Mouse (Mus musculus): ENCODE data around the gene Ngfr. TPM values are rescaled to one million over a fixed set of nuclear protein-coding genes. Genes with fewer than 3 reads are reported as not detected.

Ngfr gene
- polyA plus RNA-seq, 1 experiment from 2014 or later, result 11.4 TPM

DNA sequence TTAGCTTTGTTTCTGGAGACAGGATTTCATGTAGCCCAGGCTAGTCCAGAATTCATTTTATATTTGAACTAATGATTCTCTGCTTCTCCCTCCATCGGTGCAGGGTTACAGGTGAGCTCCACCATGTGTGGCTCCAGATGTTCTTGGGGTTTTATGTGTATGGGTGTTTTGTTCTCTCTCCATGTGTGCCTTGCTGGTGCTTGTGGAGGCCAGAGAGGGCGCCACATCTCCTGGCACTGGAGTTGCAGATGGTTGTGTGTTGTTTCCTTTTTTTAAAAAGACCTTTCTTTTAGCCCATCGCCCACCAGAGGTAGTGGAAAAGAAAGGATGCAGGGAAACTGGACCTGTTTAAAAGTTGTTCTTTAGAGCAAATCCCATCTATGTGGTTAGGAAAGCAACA, 59.3 kb downstream of the Ngfr start:
- Histone ChIP-seq H3K9me3 (ENCODE audit: control insufficient read depth, low read length) (no peaks in the 10 kb centered on the region), H3K27ac (ENCODE audit: low read depth, low read length) (no peak overlapping the region), H3K36me3 (ENCODE audit: control insufficient read depth, insufficient read depth, low read length) (no peaks in the 10 kb centered on the region), H3K27me3 (replicated peaks; ENCODE audit: control insufficient read depth, insufficient read depth, low read length) (peaks cover 11% of the 10 kb centered on the region), H3K4me2 (no peak overlapping the region), H3K4me3 (ENCODE audit: low read depth, low read length) (no peak overlapping the region), H3K9ac (ENCODE audit: low read depth, low read length) (no peak overlapping the region), H3K4me1 (replicated peaks; ENCODE audit: control insufficient read depth, insufficient read depth, low read length) (no peaks in the 10 kb centered on the region)
- no peak for DNase-seq (ENCODE audit: low spot score)
- WGBS, result 82% methylated on average over 3 of the region's 3 CpGs
- ATAC-seq (replicated peaks; ENCODE audit: low FRiP score), result no peak

DNA sequence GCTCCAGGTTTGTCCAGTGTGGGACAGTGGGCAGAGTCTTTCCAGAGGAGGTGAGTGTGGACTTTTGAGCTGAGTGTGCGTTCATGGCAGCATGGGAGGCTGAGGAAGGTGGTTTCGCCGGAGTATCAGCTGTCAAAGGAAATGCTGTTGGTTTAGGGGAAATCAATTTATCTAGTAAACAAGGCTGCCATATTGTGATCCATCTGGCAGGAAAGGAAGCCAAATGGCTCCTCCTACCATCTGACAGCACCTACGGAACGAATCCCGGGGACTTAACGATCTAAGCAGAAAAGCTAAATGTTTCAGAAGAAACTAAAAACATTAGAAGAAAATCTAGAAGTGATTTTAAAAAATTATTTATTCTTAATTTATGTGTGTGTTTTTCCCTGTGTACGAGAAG, 60.2 kb downstream of the Ngfr start:
- Histone ChIP-seq H3K27ac (ENCODE audit: low read depth, low read length) (no peak overlapping the region), H3K27me3 (replicated peaks; ENCODE audit: control insufficient read depth, insufficient read depth, low read length) (0 out of 2 replicates have a peak, but pooled peaks cover 7% of the 10 kb centered on the region), H3K36me3 (ENCODE audit: control insufficient read depth, insufficient read depth, low read length) (no peaks in the 10 kb centered on the region), H3K9ac (ENCODE audit: low read depth, low read length) (no peak overlapping the region), H3K4me1 (replicated peaks; ENCODE audit: control insufficient read depth, insufficient read depth, low read length) (no peaks in the 10 kb centered on the region), H3K4me2 (no peak overlapping the region), H3K9me3 (ENCODE audit: control insufficient read depth, low read length) (no peaks in the 10 kb centered on the region), H3K4me3 (ENCODE audit: low read depth, low read length) (no peak overlapping the region)
- no peak for ATAC-seq (replicated peaks; ENCODE audit: low FRiP score)
- no peak for DNase-seq (ENCODE audit: low spot score)
- WGBS, result 79% methylated on average over 8 of the region's 8 CpGs

DNA sequence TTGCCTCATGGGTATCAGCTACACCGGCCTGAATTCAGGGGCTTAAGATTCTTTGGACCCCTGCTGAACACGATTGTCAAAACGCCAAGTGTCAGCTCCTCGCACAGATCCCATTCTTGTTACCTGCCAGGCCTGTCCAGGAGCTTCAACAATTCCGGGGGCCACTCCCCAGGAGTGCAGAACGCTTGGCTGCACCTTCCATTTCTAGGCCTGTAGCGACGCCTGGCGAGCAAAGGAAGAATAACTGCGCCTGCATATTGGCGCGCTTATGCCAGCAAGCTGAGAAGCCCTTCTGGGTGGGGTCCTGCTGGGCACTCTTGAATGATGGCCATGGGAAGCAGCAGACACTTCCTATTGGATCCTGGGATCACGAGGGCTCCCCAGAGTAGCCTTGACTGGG, 66.0 kb downstream of the Ngfr start:
- H3K36me3 ChIP-seq (ENCODE audit: control insufficient read depth, insufficient read depth, low read length), result no peaks in the 10 kb centered on the region
- H3K9me3 ChIP-seq (ENCODE audit: control insufficient read depth, low read length), result no peaks in the 10 kb centered on the region
- peaks cover 19% of the 10 kb centered on the region for H3K27me3 ChIP-seq (replicated peaks; ENCODE audit: control insufficient read depth, insufficient read depth, low read length)
- DNase-seq (ENCODE audit: low spot score) (peak; percentile 69), ATAC-seq (replicated peaks; ENCODE audit: low FRiP score) (peak; percentile 39; the same call in 1 of the 2 replicates)
- no peak overlapping the region for H3K27ac ChIP-seq (ENCODE audit: low read depth, low read length)
- peak overlapping the region; percentile 5; the same call in 1 of the 2 replicates for H3K4me3 ChIP-seq (ENCODE audit: low read depth, low read length)
- peak overlapping the region; percentile 52 for H3K4me2 ChIP-seq
- no peaks in the 10 kb centered on the region for H3K4me1 ChIP-seq (replicated peaks; ENCODE audit: control insufficient read depth, insufficient read depth, low read length)
- WGBS, result 2% methylated on average over 13 of the region's 13 CpGs
- no peak overlapping the region for H3K9ac ChIP-seq (ENCODE audit: low read depth, low read length)

DNA sequence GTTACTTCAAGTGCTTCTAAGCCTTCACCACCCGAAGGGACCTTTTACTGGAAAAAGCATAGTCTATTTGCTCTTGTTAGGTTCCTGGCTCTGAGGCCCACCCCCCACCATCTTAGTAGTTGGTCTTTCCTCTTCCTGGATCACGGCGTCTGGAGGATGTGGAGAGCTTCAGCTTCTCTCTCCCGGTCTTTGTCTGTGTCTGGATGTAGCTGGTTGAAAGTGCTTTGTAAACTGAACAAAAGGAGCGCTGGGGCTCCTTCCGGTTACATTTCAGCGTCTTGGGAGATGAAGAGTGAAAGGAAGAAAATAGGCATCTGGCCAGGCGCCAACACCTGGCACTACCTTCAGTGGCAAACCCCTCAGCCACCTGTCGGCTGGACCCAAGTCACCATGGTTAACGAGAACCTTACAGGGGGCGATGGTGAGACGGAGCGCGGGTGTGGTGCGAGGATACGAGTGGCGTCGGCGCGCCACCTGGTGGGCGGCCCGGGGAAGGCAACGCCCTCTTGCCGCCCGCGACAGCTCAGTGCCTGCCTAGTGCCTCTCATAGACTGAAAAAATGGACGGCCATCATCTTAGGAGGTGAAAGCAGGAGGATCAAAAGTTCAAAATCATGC, 67.0 kb downstream of the Ngfr start:
- H3K4me3 ChIP-seq (ENCODE audit: low read depth, low read length), result peak overlapping the region; percentile 20; the same call in 1 of the 2 replicates
- H3K9me3 ChIP-seq (ENCODE audit: control insufficient read depth, low read length), result no peaks in the 10 kb centered on the region
- H3K27me3 ChIP-seq (replicated peaks; ENCODE audit: control insufficient read depth, insufficient read depth, low read length), result peaks cover 26% of the 10 kb centered on the region
- DNase-seq (ENCODE audit: low spot score), result peak; percentile 83
- H3K4me1 ChIP-seq (replicated peaks; ENCODE audit: control insufficient read depth, insufficient read depth, low read length), result no peaks in the 10 kb centered on the region
- 8% methylated on average over 27 of the region's 27 CpGs for WGBS
- no peak overlapping the region for H3K27ac ChIP-seq (ENCODE audit: low read depth, low read length)
- H3K36me3 ChIP-seq (ENCODE audit: control insufficient read depth, insufficient read depth, low read length), result no peaks in the 10 kb centered on the region
- ATAC-seq (replicated peaks; ENCODE audit: low FRiP score), result peak; percentile 74
- no peak overlapping the region for H3K9ac ChIP-seq (ENCODE audit: low read depth, low read length)
- H3K4me2 ChIP-seq, result peak overlapping the region; percentile 52

DNA sequence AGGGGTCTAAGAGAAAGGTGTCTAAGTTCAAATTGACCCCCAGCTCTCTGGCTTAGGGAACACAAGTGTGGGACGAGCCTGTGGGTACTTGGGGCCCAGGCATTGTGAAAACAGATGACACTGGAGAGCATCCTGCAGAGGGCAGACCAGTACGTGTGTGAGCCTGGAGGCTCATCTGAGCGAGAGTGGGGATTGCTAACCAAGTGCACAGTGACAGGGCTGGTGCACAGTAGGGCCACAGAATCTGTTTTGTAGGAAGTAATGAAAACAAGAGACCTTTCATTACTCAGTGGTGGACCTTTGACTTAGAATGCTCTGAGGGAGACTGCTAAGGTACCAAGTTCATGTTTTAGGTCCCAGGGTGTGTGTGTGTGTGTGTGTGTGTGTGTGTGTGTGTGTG, 67.5 kb downstream of the Ngfr start:
- peaks cover 30% of the 10 kb centered on the region for H3K27me3 ChIP-seq (replicated peaks; ENCODE audit: control insufficient read depth, insufficient read depth, low read length)
- H3K9me3 ChIP-seq (ENCODE audit: control insufficient read depth, low read length), result no peaks in the 10 kb centered on the region
- WGBS, result 60% methylated on average over 3 of the region's 3 CpGs
- H3K9ac ChIP-seq (ENCODE audit: low read depth, low read length), result no peak overlapping the region
- no peak overlapping the region for H3K27ac ChIP-seq (ENCODE audit: low read depth, low read length)
- ATAC-seq (replicated peaks; ENCODE audit: low FRiP score) (no peak), DNase-seq (ENCODE audit: low spot score) (no peak)
- H3K4me3 ChIP-seq (ENCODE audit: low read depth, low read length), result no peak overlapping the region
- no peaks in the 10 kb centered on the region for H3K4me1 ChIP-seq (replicated peaks; ENCODE audit: control insufficient read depth, insufficient read depth, low read length)
- no peaks in the 10 kb centered on the region for H3K36me3 ChIP-seq (ENCODE audit: control insufficient read depth, insufficient read depth, low read length)
- no peak overlapping the region for H3K4me2 ChIP-seq

DNA sequence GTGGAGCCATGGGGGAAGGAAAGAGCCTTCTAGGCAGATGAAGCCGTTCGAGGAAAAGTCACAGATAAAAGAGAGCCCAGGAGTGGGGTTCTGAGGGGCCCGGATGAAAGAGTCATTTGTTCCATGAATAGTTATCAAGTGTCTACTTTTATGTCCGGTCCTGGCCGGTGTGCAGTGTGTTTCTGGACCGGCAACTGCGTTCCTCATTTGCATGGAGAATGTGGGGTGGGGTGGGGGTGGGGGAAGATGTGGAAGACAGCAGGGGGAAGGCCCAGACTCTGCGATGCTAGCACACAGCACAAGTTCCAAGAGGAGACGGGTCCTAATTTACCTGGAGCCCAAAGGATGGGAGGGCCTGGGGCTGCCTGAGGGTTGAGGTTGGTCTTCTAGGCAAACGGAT, 68.2 kb downstream of the Ngfr start:
- Histone ChIP-seq H3K9me3 (ENCODE audit: control insufficient read depth, low read length) (no peaks in the 10 kb centered on the region), H3K27ac (ENCODE audit: low read depth, low read length) (no peak overlapping the region), H3K4me1 (replicated peaks; ENCODE audit: control insufficient read depth, insufficient read depth, low read length) (no peaks in the 10 kb centered on the region), H3K4me3 (ENCODE audit: low read depth, low read length) (no peak overlapping the region), H3K27me3 (replicated peaks; ENCODE audit: control insufficient read depth, insufficient read depth, low read length) (peaks cover 35% of the 10 kb centered on the region), H3K4me2 (no peak overlapping the region), H3K36me3 (ENCODE audit: control insufficient read depth, insufficient read depth, low read length) (no peaks in the 10 kb centered on the region), H3K9ac (ENCODE audit: low read depth, low read length) (no peak overlapping the region)
- DNase-seq (ENCODE audit: low spot score) (no peak), ATAC-seq (replicated peaks; ENCODE audit: low FRiP score) (no peak)
- WGBS, result 67% methylated on average over 10 of the region's 10 CpGs

Other genes starting within 250 kb of the Ngfr start
- 78.8 and 86.8 TPM in 2 replicates for gene Slc35b1, start 203.0 kb downstream of the Ngfr start, polyA plus RNA-seq (2014; fragmentation: Nextera tagmentation; extraction: Ambion mirVana)
- gene Spop, start 173.7 kb downstream of the Ngfr start, polyA plus RNA-seq (2014; fragmentation: Nextera tagmentation; extraction: Ambion mirVana), result 88.1 and 92.4 TPM in 2 replicates
- 0.10 TPM in 2 replicates for gene Nxph3, start 73.2 kb downstream of the Ngfr start, polyA plus RNA-seq (2014; fragmentation: Nextera tagmentation; extraction: Ambion mirVana)
- gene Phb, start 79.2 kb upstream of the Ngfr start, polyA plus RNA-seq (2014; fragmentation: Nextera tagmentation; extraction: Ambion mirVana), result 308 and 337 TPM in 2 replicates
- gene Zfp652, start 124.9 kb upstream of the Ngfr start, polyA plus RNA-seq (2014; fragmentation: Nextera tagmentation; extraction: Ambion mirVana), result 8.7 TPM in 2 replicates
- gene B130006D01Rik, start 135.9 kb upstream of the Ngfr start, polyA plus RNA-seq (2014; fragmentation: Nextera tagmentation; extraction: Ambion mirVana), result 1.5 and 1.6 TPM in 2 replicates
- gene Phospho1, start 236.8 kb upstream of the Ngfr start, polyA plus RNA-seq (2014; fragmentation: Nextera tagmentation; extraction: Ambion mirVana), result 0.48 and 0.74 TPM in 2 replicates
- 19.5 and 22.3 TPM in 2 replicates for gene Gngt2, start 249.5 kb upstream of the Ngfr start, polyA plus RNA-seq (2014; fragmentation: Nextera tagmentation; extraction: Ambion mirVana)

Measured in liver, embryonic 11.5 days (tissue).